Mouse (Mus musculus) spleen, embryonic (tissue): ENCODE measurements around the gene Dagla.

Source experiments
- CTCF ChIA-PET: fragments of 350-600 bp; sonication (Branson Sonifier 250); formaldehyde crosslinking; loops from one replicate; lab custom pipeline; 2022; lab: Charles Lee

Gene Dagla

DNA sequence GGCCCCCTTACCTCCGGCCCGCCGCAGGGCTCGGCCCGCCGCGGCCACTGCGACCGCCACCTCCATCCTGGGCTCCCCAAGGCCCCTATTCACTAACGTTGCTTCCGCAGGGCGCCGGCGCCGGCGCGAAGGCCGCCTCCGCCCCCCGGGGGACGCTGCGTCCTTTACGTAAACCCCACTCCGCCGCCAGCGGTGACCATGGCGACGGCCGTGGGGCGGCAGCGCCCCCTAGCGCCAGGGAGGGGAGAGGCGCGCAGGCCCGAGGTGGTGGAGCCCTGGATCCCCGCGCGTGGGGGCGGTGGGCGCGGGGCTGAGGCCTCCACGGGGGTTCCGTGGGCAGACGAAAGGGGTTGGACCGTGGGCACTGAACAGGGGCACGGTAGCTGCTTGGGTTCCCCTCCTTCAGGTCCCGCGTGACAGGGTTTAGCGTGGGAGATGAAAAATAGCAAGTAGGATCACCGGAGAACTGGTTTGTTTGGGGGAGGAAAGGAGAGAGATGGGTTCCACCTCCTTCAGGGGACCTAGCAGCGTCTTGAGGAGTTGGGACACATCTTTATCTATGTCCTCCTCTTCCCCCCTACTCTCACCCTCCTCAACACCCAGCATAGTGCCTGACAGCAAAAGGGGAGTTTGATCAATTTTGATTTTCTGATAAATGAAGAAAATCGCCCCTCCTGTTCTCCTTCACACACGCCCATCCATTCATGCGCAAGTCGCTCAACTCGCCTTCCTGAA is at the start of gene Dagla:
TSS of gene Dagla (minus strand) at position 68 of the 735 bp plus-strand sequence.
- CTCF ChIA-PET, result interaction anchor here (1.3 kb wide), 1 partner anchor 39 kb away, joined by 3 read pairs; no protein-coding TSS in a partner anchor

- CTCF ChIA-PET, result no interaction called here
Observed at GRCm38 (mm10) chr19:10352218-10352617, 47.5 kb upstream of the Dagla start.

DNA sequence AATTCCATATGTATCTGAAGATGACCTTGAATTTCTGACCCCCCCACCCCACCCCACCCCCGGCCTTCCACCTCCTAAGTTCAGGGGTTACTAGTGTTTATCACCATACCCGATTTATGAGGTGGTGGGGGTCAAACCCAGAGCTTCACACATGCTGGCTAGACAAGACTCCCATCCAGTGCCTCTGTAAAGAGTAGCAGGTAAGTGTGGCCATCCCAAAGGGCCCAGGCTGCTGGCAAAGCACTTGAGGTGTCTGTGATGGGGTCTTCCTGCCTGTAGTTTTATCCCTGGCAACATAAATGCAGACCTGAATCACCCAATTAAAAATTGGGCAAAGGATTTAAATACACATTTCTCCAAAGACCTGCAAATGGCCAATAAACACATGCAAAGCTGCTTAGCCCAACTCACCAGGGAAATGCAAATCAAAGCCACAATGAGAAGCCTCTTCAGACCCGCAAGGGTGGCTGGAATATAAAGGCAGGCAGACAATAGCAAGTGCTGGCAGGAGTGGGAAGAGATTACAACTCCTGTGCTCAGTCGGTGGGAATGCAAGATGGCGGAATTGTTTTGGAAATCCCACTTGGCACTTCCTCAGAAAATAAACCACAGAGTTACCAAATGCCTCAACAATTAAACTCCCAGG is 43.1 kb upstream of the Dagla start:
- CTCF ChIA-PET, result no interaction called here

DNA sequence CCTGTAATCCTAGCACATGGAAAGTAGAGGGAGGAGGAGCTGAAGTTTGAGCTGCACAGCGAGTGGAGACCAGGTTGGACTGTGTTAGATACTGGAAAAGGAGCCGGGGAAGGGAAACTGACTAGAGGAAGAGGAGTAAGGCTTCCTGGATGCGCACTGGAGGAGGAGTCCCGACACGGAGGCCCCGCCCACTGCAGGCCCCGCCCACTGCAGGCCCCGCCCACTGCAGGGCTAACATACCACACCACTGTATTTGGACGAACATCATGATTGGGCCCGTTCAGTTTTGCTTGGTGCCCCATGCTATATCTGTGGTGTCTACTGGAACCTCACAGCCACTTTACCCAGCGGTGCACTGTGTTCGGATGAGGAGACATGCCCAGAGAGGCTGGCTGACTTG is 41.0 kb upstream of the Dagla start:
- CTCF ChIA-PET, result no interaction called here

GRCm38 (mm10) chr19:10343866-10344265 is 39.2 kb upstream of the Dagla start:
- CTCF ChIA-PET, result no interaction called here

GRCm38 (mm10) chr19:10341817-10342439 is 37.3 kb upstream of the Dagla start:
- CTCF ChIA-PET, result no interaction called here

GRCm38 (mm10) chr19:10341152-10341551 is 36.5 kb upstream of the Dagla start:
- CTCF ChIA-PET, result no interaction called here

- CTCF ChIA-PET, result no interaction called here
Observed at GRCm38 (mm10) chr19:10340661-10341060, 36.0 kb upstream of the Dagla start.

GRCm38 (mm10) chr19:10339271-10339670 is 34.6 kb upstream of the Dagla start:
- CTCF ChIA-PET, result no interaction called here

- CTCF ChIA-PET, result no interaction called here
Observed at GRCm38 (mm10) chr19:10338724-10339123, 34.0 kb upstream of the Dagla start.

DNA sequence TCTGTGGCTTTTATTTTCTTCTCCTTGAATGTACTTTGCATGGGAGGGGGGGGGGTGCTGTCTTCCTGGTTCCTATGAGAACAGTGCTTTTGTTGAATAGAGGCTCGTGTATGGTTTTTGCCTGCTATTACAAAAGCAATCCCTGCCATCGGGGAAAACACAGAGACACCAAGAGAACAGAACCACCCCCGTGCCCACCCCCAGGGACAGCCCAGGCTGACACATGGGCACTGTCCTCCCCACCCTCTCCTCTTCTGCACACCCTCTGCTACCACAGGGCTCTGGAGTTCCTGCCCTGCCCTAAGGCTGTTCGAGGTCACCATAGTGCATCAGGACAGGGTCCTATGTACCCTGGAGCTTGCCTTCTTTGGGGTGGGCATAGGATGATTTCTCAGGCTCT is 29.8 kb upstream of the Dagla start:
- CTCF ChIA-PET, result interaction anchor here (0.6 kb wide), 1 partner anchor 55 kb away, joined by 5 read pairs; no protein-coding TSS in a partner anchor

GRCm38 (mm10) chr19:10333545-10334252 is 29.0 kb upstream of the Dagla start:
- CTCF ChIA-PET, result interaction anchor here (0.6 kb wide), 1 partner anchor 54 kb away, joined by 5 read pairs; no protein-coding TSS in a partner anchor

- CTCF ChIA-PET, result interaction anchor here (0.5 kb wide), 1 partner anchor 1226 kb away, joined by 3 read pairs; no protein-coding TSS in a partner anchor
Observed at GRCm38 (mm10) chr19:10331706-10332105, 27.0 kb upstream of the Dagla start.

- CTCF ChIA-PET, result no interaction called here
Observed at GRCm38 (mm10) chr19:10329033-10329432, 24.4 kb upstream of the Dagla start.

GRCm38 (mm10) chr19:10326609-10327008 is 21.9 kb upstream of the Dagla start:
- CTCF ChIA-PET, result no interaction called here

DNA sequence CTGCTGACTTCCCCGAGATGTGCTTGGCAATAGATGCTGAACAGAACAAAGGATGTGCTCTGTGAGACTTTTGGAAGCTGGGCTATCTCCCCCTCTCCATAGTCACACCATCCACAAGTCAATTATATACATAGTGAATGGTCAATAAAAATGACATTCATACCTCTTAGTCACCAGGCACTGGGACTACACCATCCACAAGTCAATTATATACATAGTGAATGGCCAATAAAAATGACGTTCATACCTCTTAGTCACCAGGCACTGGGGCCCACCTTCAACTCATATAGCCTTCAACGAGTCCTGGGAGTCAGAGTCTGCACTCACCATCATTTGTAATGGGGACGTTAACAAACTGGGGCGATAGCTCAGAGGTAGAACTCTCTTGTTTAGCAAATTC is 19.2 kb upstream of the Dagla start:
- CTCF ChIA-PET, result no interaction called here

DNA sequence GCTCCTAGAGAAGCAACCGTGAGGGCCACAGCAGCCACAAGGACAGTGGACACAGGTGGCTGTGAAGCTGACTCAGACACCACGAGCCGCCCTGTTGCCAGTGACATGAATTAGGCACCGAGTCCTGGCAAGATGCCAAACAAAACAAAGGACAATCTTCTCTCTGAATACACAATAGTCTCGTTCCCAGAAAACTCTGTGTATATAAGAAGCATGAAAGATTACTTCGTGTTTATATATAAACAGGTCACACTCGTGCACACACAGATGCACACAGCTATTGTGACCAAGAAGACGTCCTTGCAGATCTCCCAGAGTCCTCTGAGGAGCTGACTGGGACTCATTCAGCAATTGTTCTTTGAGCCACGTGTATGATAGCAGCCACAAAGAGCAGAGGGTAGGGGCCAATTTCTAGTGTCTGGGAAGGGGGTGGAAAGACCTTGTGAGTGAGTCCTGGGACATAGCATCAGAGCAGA is 18.7 kb upstream of the Dagla start:
- CTCF ChIA-PET, result no interaction called here

GRCm38 (mm10) chr19:10317795-10318194 is 13.1 kb upstream of the Dagla start:
- CTCF ChIA-PET, result no interaction called here

- CTCF ChIA-PET, result interaction anchor here (0.6 kb wide), 1 partner anchor 13 kb away, joined by 4 read pairs; no protein-coding TSS in a partner anchor
Observed at GRCm38 (mm10) chr19:10317358-10317757, 12.7 kb upstream of the Dagla start.

- CTCF ChIA-PET, result interaction anchor here (0.6 kb wide), 1 partner anchor 13 kb away, joined by 4 read pairs; no protein-coding TSS in a partner anchor
Observed at GRCm38 (mm10) chr19:10316956-10317355, 12.3 kb upstream of the Dagla start.

- CTCF ChIA-PET, result no interaction called here
Observed at GRCm38 (mm10) chr19:10312072-10312471, 7.4 kb upstream of the Dagla start.
